Mouse (Mus musculus): Measurements from ENCODE around the gene Slc7a7.

The Slc7a7 gene

DNA sequence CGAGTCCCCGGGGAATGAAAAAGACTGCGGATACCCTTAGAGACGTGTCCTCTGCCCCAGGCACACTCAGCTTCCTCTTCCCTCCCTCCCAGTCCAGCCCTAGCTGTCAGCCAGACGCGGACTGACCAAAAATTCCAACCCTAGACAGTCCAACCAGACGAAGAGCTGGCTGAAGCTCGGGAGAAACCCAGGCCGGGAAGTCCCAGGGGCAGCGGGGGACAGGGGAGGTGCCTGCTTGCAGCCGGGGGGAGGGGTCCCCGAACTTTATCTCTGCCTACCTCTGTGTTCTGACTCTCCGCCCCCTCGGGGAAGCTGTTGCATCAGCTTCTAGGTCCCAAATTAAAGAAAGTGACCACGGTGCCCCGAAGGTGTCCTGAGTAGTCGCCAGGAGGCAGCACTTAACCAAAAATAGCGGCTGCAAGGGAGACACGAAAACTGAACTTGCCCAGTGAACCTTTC lies at the start of gene Slc7a7:
Slc7a7 (minus strand) TSS at position 158 of the 459 bp plus-strand sequence.
- DNase-seq (ENCODE audit: low spot score) = peak; percentile 75

DNA sequence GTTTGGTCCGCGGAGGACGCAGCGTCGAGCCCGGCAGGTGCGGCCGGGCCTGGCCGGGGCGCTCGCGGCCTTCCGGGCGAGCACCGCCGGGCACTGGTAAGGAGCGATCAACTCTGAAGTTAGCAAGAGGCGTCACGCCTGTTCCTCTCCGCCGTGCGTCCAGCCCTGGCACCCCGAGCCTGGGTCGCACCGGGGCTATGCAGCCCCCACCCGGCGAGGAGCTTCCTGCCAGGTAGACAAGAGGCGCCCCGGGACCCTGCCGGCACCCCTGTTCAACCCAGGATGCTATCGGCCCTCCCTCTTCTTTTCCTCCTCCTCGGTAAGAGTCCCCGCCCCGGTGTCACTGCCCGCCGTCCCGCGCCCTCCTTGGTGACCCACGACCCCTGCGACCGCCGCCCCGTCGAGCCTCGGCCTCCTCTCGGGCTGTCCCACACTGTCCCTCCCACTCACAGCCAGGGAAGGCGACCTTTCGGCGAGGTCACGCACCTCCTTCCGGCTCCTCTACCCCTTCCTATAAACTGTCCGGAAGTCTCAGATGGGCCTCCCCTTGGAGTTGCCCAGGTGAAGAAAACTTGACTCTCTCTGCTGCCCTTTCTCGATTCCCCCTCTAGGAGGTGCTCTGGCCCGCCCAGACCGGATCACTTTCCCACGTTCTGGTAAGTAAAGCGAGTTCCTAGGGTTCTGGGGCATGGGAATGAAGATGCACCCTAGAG lies 46.9 kb upstream of the Slc7a7 start:
- DNase-seq (ENCODE audit: low spot score) = peak; percentile 83

DNA sequence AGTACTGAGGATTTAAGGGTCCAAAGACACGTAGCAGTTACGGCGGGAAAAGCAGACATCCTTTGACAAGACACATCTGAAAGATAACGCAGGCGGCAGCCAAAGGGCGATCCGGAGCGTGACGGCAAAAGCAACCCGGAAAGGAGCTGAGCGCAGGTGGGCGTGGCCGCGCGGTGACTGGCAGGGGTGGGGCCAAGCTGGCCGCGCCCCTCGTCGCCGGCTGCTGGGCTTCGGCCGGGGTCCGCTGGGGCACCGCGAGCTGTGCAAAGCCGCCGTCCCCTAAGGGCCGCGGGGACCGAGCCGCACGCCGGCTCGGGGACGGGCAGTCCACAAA lies 46.3 kb upstream of the Slc7a7 start, which contains the start of gene Lrp10:
Lrp10 (plus strand) TSS at position 179 of the 334 bp plus-strand sequence.
- peak; percentile 96 for DNase-seq (ENCODE audit: low spot score)

DNA sequence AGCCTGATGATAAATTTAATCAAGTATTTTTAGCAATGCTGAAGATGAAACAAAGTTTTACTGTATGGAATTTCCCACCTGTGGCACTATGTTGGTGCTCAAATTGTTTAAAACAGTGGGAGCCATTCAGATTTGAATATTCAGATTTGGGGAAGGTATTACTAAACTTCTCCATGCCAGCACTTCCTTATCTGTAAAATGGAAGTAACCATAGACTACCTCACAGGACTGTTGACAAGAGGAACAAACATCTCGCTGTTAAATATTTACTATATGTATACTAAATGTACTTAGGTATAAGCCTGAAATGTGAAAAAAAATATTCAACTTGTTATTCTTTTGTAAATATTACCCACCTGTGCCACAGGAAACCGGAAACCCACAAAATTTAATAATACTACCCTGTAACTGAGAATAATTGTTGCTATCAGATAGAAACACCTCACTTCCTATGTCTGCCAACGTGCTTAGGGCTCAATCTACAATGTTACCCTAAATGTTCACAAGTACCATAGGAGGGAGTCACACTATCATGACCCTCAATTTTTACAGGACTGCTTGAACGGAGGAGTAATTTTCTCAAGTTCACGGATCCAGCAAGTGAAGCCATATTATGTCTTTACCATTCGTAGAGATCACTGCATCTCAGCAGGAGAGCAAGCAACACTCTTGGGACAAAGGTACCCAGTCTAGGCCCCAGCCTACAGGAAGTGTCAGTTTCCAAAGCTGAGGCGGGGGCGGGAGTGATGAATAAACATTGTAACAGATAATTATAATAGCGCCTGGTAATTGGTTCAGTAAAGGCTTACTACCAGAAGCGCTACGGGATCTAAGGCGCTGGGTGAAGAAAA lies 45.8 kb upstream of the Slc7a7 start:
- peak; percentile 16 for DNase-seq (ENCODE audit: low spot score)

DNA sequence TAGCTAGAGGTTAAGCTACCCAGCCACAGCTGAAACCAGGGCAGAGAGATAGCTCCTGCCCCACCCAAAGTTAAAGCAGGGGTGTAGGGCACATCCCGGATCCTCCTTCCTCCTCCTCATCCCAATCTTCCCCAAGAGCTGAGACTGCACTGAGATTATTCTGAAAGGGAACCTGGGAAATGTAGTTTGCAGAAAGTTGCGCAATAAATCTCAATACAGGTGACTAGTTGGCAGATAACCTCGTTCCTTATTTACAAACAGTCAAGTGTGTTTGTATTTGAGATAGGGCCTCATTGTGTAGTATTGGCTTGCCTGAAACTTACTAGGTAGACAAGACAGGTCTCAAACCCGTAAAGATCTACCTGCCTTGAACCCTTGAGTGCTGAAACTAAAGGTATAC lies 44.6 kb upstream of the Slc7a7 start:
- no peak for DNase-seq (ENCODE audit: low spot score)

DNA sequence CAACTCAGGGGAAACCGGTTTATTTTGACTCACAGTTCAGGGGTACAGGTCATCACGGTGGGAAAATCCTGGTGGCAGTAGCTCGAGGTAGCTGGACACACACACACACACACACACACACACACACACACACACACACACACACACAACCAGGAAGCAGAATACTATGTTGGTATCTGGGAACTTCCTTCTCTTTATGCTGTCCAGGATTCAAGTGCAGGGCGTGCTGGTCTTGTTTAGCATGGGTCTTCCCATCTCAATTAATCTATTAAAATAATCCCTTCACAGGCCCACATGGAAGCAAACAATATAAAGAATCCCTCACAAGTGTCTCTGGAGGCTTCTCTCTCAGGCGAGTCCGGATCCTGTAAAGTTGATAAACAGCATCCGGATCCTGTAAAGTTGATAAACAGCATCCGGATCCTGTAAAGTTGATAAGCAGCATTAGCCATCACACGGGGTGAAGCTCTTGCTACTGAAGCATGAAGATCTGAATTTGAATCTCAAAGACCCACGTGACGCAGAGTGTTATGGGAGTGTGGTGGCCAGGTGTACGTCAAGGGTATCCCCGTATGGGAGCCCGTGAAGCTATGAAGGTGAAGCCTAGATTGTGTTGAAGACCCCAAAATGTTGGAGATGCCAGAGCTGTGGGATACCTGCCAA lies 40.5 kb upstream of the Slc7a7 start:
- no peak for DNase-seq (ENCODE audit: low spot score)

DNA sequence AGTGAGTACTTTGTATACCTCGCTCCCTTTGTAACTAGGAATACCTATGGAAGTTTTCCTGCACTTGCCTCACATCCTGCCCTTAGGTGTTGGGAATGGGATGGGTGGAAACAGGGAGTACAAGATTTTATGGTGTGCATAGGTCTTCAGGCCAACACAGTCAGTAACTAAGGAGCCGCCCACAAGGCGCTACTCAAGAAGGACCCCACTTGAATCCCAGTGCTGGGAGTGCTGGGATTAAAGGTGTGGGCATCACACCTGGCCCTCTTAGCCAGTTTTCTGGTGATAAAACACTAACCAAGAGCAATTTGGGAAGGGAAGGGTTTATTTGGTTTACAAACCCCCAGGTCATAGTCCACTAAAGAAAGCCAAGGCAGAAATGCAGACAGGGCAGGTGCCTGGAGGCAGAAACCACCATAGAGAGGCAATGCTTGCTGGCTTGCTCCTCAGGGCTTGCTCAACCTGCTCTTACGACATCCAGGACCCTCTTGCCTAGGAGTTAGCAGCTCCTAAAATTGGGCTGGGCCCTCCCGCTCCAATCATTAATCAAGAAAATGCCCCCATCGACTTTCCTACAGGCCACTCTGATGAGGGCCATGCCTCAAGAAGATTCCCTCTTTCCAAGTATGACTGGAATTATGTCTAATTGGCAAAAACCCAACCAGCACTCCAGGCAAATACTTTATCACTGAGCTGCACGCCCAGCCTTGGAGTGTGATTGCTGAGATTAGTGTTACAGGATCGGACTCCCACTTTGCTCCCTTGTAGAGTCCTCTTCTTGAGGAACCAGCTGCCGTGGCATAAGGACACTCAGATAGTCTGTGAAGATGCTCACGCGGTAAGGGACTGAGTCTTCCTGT lies 37.3 kb upstream of the Slc7a7 start:
- no peak for DNase-seq (ENCODE audit: low spot score)

DNA sequence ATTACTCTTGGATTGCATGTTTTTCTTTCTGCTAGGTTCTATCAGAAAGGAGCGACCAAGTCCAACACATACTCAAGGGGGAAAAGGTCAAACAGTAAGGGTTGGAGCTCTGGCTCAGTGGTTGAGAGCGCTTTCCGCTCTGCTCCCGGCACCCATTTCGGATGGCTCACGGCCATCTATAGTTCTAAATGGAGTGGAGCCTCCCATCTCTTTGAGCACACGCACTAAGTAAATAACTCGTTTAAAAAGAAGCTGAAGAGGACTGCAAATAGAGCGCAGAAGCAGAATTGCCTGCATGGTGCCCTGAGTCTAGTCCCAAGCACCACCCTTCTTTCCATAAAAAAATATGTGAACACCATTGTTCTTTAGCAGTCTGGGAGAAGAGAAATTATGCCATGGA lies 36.0 kb upstream of the Slc7a7 start:
- no peak for DNase-seq (ENCODE audit: low spot score)

DNA sequence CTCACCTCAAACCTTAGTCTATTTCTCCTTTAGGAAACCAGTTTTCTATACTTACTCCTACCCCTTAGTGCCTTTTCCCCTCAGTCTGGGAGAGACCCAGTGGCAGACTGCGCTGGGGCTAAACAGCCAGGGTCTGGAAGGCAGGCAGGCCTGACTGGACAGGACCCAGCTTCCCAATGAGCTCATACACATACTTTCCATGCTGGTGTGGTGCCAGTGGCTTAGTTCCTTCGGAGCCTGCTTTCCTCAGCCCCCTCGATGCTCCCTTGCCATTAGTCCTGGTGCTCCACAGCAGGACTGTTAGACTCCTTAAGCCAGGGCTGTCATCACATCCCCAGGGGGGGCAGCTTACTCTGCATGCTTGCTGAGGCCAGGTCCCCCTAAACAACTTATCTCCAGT lies 27.9 kb upstream of the Slc7a7 start:
- DNase-seq (ENCODE audit: low spot score) = no peak

DNA sequence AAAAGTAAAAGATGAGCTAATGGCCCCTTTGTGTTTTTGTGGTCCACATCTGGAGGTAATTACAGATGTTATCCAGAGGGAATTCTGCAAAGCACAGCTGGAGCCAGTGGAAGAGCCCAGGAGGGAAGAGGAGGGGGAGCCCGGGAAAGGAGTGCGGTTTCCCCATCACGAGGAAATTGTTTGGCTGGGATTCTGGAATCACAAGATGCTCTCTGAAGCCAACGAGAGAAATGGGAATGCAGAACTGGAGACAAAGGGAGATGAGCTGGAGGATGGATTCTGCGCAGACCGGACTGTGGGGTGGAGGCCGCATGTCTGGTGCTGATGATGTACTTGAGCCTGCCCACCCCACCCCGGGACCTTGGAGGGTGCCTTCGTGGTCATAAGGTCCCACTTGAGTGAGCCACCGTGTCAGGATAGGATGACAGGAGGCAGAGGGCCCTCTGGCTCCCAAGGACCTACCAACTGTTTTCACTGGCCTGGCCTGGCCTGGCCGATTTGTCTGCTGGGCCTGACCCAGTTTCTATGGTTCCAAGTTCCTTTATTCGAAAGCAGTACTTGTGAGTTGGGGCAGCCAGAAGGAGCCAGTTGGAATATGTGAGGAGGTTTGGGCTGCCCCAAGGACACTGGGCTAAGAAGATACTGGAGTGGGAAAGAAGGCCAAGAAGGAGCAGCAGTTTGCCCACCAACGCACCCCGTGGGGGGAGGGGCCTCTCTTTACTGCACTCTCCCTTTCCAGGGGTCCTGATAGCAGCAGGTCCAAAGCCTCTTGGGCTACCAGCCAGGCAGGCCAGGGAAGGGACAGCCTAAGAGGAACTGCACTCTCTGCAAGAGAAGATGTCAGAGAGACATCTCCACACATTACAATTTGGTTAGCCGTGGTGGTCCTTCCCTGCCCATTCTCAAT lies 26.4 kb upstream of the Slc7a7 start:
- DNase-seq (ENCODE audit: low spot score) = no peak

DNA sequence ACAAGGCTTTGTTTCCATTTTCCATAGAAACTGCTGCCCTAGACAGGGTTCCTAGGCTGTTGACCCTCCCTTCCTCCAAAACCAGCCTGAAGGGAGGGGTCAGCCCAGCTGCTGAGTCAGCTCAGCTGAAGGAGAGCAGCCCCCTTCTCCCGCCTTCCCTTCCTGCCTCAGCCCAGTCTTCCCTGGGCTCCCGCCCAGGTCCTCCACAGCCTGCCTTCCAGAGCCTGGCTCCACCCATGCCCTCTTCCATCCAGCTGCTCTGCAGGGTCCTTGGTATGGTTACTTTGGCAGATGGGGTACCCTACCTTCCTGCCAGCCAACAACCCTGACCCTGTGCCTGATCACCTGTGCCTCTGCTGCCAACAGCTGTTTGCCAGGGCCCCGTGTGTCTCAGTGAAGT lies 25.6 kb upstream of the Slc7a7 start:
- peak; percentile 65 for DNase-seq (ENCODE audit: low spot score)

DNA sequence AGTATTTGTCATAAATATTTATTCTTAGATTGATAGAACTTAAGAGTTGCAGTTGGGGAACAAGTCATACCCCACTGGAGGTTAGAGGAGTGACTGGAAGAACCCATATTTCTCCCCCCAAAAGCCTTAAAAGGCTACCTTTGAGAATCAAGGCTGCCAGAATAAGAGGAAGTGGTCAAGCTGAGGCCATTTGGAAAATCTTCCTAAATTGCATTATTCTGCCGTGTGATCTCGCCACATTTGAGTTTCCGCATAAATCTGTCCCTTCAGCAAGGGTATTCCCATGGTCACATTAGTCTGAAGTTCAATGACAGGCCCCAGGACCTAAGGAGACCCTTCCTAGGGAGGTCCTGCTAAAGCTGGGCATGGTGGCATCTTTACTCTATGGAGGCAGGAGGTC lies 25.0 kb upstream of the Slc7a7 start:
- no peak for DNase-seq (ENCODE audit: low spot score)

DNA sequence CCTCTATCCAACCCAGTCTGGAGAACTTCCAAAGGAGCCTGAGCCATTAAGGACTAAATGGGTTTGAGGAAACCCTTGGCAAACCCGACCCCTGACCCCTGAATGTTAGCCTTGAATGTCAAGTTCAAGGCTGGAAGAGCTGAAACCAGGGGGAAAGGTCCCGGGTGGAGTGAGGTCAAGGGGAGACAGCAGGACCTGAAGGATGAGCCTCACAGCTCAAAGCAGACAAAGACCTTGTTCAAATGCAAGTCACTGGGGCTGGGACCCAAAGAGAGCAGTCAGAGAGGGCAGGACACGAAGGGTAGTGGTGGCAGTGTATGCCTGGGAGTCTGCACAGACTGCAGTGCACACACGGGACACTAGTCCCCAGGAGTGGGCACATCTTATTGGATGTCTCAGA lies 23.8 kb upstream of the Slc7a7 start:
- DNase-seq (ENCODE audit: low spot score) = no peak

DNA sequence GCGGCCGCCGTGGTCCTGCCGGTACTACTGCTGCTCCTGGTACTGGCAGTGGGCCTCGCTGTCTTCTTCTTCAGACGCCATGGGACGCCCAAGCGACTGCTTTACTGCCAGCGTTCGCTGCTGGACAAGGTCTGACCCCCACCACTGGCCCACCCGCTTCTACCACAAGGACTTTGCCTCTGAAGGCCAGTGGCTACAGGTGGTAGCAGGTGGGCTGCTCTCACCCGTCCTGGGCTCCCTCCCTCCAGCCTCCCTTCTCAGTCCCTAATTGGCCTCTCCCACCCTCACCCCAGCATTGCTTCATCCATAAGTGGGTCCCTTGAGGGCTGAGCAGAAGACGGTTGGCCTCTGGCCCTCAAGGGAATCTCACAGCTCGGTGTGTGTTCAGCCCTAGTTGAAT lies 23.0 kb upstream of the Slc7a7 start:
- no peak for DNase-seq (ENCODE audit: low spot score)

DNA sequence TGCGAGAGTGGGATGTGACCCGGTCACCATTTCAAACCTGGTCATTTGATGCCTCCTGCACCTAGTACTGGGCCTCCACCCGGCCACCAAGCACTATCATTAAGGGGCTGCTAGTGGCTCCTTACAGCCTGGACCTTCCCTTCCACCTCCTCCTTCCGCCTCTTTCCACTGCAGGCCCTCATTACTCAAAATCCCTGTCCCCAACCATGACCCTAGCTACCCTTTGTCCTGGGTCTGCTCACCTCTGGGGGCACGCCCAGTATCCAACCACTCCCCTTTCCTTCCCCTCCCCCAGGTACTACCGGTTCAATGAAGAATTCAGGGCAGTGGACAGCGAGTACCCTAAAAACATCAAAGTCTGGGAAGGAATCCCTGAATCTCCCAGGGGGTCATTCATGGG lies 22.0 kb upstream of the Slc7a7 start:
- DNase-seq (ENCODE audit: low spot score) = no peak

DNA sequence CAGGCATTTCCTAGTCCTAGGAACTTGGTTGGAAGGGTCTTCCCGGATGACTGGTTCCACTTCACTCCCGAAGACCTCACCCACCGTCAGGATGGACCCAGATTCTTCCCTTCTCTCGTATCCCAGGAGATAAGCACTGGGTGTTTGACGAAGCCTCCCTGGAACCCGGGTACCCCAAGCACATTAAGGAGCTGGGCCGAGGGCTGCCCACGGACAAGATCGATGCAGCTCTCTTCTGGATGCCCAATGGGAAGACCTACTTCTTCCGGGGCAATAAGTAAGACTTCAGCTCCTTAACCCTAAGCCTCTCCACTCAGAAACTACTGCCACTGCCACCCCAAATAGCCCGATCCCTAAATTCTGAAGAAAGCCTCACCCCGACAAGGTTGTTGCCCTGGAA lies 21.6 kb upstream of the Slc7a7 start:
- no peak for DNase-seq (ENCODE audit: low spot score)

DNA sequence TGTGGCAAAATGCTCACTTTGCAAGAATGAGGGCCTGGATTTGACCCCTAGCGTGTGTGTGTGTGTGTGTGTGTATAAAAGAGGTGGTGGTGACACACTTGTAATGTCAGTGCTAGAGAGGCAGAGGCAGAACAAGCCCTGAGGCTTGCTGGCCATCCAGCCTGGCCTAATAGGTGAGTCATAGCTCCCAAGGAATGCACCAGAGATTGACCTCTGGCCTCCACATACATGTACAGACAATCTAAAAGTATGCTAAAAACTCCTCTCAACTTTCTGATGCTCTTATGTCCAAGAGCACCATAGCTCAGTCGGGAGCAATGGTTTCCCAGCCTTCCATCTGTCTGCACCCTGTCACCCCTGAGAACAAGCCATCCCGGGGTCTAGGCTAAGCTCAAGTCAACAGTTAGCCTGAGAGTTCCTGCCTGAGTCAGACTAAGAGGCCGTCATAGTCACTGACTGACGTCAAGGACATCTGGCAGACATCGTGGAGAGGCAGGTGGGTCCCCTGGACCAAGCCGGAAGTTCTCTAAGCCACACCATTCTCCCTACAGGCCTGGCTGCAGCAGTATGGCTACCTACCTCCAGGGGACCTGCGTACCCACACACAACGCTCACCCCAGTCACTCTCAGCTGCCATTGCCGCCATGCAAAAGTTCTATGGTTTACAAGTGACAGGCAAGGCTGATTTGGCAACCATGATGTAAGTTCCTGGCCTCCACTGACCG lies 17.8 kb upstream of the Slc7a7 start:
- DNase-seq (ENCODE audit: low spot score) = no peak

DNA sequence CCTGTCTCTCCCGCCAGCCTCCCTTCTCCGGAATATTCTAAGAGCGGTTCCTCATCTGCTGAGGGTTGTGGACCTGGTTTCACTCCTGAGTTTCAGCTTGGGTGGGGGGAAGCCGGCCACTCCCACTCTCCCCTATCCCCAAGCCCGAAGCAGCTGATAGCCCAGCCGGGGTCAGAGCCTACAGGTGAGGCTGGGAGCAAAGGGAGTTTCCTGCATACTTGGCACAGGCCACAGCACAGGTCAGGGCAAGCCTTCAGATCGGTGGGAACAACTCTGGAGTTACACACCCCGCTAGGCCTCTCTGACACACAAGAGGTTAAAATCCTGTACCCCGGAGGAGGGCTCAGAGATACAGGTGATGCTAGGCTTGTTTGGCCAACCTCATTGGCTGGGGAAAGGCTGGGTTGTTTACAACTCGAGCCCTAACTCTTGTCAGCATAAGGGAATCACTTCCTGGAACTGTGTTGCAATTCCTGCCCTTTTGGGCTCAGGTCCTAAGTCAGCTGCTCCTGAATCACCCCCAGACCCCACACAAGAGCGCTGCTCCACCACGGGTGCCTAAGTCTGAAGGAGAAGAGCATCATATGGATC lies 16.5 kb upstream of the Slc7a7 start:
- no peak for DNase-seq (ENCODE audit: low spot score)
